Mouse (Mus musculus) stomach, embryonic 15.5 days (tissue): ENCODE measurements around the gene Ifitm5. TPM values are rescaled to one million over a fixed set of nuclear protein-coding genes. Genes with fewer than 3 reads are reported as not detected.

Experiments
- ATAC-seq: fragments of 200-750 bp; cut with Nextera tagmentation; 2 replicates; pipeline ENCODE4 v1.8.0; 2017; ENCODE audit warnings: low read depth, moderate number of reproducible peaks, moderate TSS enrichment; ENCODE audit not compliant: insufficient read depth, low FRiP score
- H3K27ac ChIP-seq: fragments of 300-500 bp; sonication (generic); 2 replicates; pipeline ENCODE4 v1.5.1; 2015; ENCODE audit warnings: mild to moderate bottlenecking, inconsistent platforms
- H3K27me3 ChIP-seq: fragments of 300-500 bp; sonication (generic); replicated peaks from 2 replicates; pipeline ENCODE4 v1.6.1; 2015; ENCODE audit warnings: inconsistent platforms
- H3K36me3 ChIP-seq: fragments of 300-500 bp; sonication (generic); 2 replicates; pipeline ENCODE4 v1.6.1; 2015; ENCODE audit warnings: inconsistent platforms
- H3K4me1 ChIP-seq: fragments of 300-500 bp; sonication (generic); 2 replicates; pipeline ENCODE4 v1.6.1; 2015; ENCODE audit warnings: inconsistent platforms
- H3K4me2 ChIP-seq: fragments of 300-500 bp; sonication (generic); 2 replicates; pipeline ENCODE4 v1.6.1; 2015; ENCODE audit warnings: mild to moderate bottlenecking, inconsistent platforms
- H3K4me3 ChIP-seq: fragments of 300-500 bp; sonication (generic); replicated peaks from 2 replicates; pipeline ENCODE4 v1.5.1; 2015; ENCODE audit warnings: inconsistent platforms
- H3K9ac ChIP-seq: fragments of 300-500 bp; sonication (generic); 2 replicates; pipeline ENCODE4 v1.6.1; 2015; ENCODE audit warnings: inconsistent platforms
- H3K9me3 ChIP-seq: fragments of 300-500 bp; sonication (generic); 2 replicates; pipeline ENCODE4 v1.6.1; 2016; ENCODE audit warnings: inconsistent platforms
- WGBS: fragments of 180-500 bp; shearing (Covaris S2); methylation state at CpG from one replicate; pipeline ENCODE4 v1.1.7; 2015; 5-methylcytosine and 5-hydroxymethylcytosine counted together
- polyA plus RNA-seq: library from polyadenylated mRNA; unstranded; fragments of >200 nt; fragmentation: Nextera tagmentation; extraction: Ambion mirVana; gene quantifications from 2 replicates; pipeline ENCODE4 v1.2.1, GENCODE M21; 2015

The Ifitm5 gene
- polyA plus RNA-seq, 1 experiment from 2014 or later = 3.2 TPM

- no peaks in the 10 kb centered on the region for H3K27me3 ChIP-seq
- peaks cover 28% of the 10 kb centered on the region for H3K4me1 ChIP-seq
- peaks cover 23% of the 10 kb centered on the region for H3K36me3 ChIP-seq
- H3K4me2 ChIP-seq = no peak overlapping the region
- no peaks in the 10 kb centered on the region for H3K9me3 ChIP-seq
- no peak overlapping the region for H3K4me3 ChIP-seq
- ATAC-seq = no peak
- 73% methylated on average over 8 of the region's 8 CpGs for WGBS
- H3K9ac ChIP-seq = no peak overlapping the region
- no peak overlapping the region for H3K27ac ChIP-seq
Measured at GRCm38 (mm10) chr7:140948161-140948560, 1.9 kb downstream of the Ifitm5 start.

DNA sequence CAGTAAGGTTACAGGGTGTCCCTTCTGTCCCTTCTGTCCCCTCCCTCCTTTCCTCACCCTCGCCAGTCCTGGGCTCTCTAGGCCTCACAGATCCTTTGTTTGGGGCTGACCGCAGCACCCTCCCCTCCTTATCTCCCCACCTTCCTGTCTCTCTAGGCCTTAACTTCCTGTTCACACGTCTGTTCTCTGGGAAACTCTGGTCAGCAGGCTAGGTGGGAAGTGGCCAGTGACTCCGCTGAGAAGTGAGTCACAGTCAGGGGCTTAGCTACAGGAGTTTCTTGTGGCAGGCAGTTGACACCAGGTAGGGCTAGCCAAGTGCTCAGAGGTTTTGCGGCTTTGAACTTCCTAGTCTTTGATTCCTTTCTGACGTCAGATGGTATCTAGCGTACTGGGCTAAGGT, 3.1 kb downstream of the Ifitm5 start:
- Histone ChIP-seq H3K27me3 (no peaks in the 10 kb centered on the region), H3K4me3 (no peak overlapping the region), H3K27ac (peak overlapping the region; percentile 35; the same call in 1 of the 2 replicates), H3K4me1 (peaks cover 30% of the 10 kb centered on the region), H3K9me3 (no peaks in the 10 kb centered on the region), H3K36me3 (peaks cover 19% of the 10 kb centered on the region), H3K4me2 (no peak overlapping the region), H3K9ac (no peak overlapping the region)
- ATAC-seq = peak; percentile 5; the same call in 1 of the 2 replicates
- WGBS = 47% methylated on average over 7 of the region's 7 CpGs

- no peak for ATAC-seq
- H3K9me3 ChIP-seq = no peaks in the 10 kb centered on the region
- peaks cover 19% of the 10 kb centered on the region for H3K36me3 ChIP-seq
- H3K4me3 ChIP-seq = no peak overlapping the region
- no peaks in the 10 kb centered on the region for H3K27me3 ChIP-seq
- no peak overlapping the region for H3K9ac ChIP-seq
- 91% methylated on average over 10 of the region's 10 CpGs for WGBS
- peak overlapping the region; percentile 35; the same call in 1 of the 2 replicates for H3K27ac ChIP-seq
- no peak overlapping the region for H3K4me2 ChIP-seq
- H3K4me1 ChIP-seq = peaks cover 24% of the 10 kb centered on the region
Measured at GRCm38 (mm10) chr7:140946311-140946710, 3.8 kb downstream of the Ifitm5 start.

GRCm38 (mm10) chr7:140945247-140945646, 4.8 kb downstream of the Ifitm5 start:
- Histone ChIP-seq H3K27me3 (no peaks in the 10 kb centered on the region), H3K27ac (no peak overlapping the region), H3K4me3 (no peak overlapping the region), H3K9me3 (no peaks in the 10 kb centered on the region), H3K36me3 (peaks cover 19% of the 10 kb centered on the region), H3K4me2 (no peak overlapping the region), H3K4me1 (peaks cover 18% of the 10 kb centered on the region), H3K9ac (no peak overlapping the region)
- ATAC-seq = no peak
- WGBS = 89% methylated on average over 5 of the region's 5 CpGs

DNA sequence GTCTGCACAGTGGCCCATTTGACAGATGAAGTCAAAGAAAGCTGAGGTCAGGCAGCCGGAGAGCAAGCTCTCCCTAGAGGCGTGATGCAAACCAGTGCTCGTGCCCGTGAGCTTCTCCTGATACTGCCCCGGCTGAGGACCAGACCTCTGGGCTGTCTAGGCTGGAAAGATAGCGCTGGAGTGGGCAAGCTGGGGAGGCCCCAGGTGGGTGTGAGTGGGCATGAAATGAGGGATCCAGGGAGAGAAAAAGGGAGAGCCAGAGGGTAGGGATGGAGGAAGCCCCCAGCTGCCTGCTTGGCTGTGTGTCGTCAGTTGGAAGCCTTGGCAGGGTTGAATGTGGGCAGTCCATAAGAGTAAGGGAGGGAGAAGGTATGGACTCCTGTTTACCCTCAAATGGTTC, 5.9 kb downstream of the Ifitm5 start:
- H3K9me3 ChIP-seq = no peaks in the 10 kb centered on the region
- no peak overlapping the region for H3K27ac ChIP-seq
- no peak overlapping the region for H3K4me3 ChIP-seq
- no peak overlapping the region for H3K9ac ChIP-seq
- peaks cover 17% of the 10 kb centered on the region for H3K36me3 ChIP-seq
- H3K4me2 ChIP-seq = no peak overlapping the region
- no peaks in the 10 kb centered on the region for H3K27me3 ChIP-seq
- no peak for ATAC-seq
- peaks cover 28% of the 10 kb centered on the region for H3K4me1 ChIP-seq
- 87% methylated on average over 7 of the region's 7 CpGs for WGBS

- Histone ChIP-seq H3K4me3 (no peak overlapping the region), H3K4me1 (peaks cover 29% of the 10 kb centered on the region), H3K27ac (peak overlapping the region; percentile 35), H3K27me3 (no peaks in the 10 kb centered on the region), H3K9ac (0 out of 2 replicates have a peak overlapping the region, but pooled peaks have one; percentile 16), H3K9me3 (no peaks in the 10 kb centered on the region), H3K4me2 (no peak overlapping the region), H3K36me3 (peaks cover 8% of the 10 kb centered on the region; the same call in 1 of the 2 replicates)
- no peak for ATAC-seq
- 77% methylated on average over 4 of the region's 4 CpGs for WGBS
Measured at GRCm38 (mm10) chr7:140943356-140943755, 6.7 kb downstream of the Ifitm5 start.

DNA sequence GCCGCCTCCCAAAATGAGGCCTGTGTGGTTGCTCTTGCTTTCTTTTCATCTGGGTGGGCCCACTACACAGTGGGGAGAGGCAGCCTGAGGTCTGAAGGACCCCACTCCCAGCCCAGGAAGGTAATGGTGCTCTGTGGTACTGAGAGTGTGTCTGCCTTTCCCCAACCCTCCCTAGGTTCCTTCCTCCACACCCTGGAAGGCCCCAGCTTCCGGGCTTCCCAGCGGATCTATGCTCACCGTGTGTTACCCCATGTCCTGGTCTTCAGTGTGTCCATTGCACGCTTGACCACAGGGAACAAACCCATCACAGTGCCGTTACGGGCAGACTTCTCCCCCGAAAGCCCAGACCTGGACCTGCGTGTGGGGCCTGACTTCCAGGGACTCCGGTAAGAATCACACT, 7.3 kb downstream of the Ifitm5 start:
- no peak for ATAC-seq
- no peaks in the 10 kb centered on the region for H3K27me3 ChIP-seq
- peaks cover 29% of the 10 kb centered on the region for H3K4me1 ChIP-seq
- peak overlapping the region; percentile 64; the same call in 1 of the 2 replicates for H3K4me2 ChIP-seq
- H3K9ac ChIP-seq = no peak overlapping the region
- H3K36me3 ChIP-seq = peaks cover 8% of the 10 kb centered on the region; the same call in 1 of the 2 replicates
- peak overlapping the region; percentile 97 for H3K27ac ChIP-seq
- H3K4me3 ChIP-seq = no peak overlapping the region
- WGBS = 85% methylated on average over 10 of the region's 10 CpGs
- H3K9me3 ChIP-seq = no peaks in the 10 kb centered on the region

GRCm38 (mm10) chr7:140942341-140942740, 7.8 kb downstream of the Ifitm5 start:
- Histone ChIP-seq H3K36me3 (peaks cover 8% of the 10 kb centered on the region; the same call in 1 of the 2 replicates), H3K9ac (peak overlapping the region; percentile 45), H3K9me3 (no peaks in the 10 kb centered on the region), H3K27me3 (no peaks in the 10 kb centered on the region), H3K4me3 (peak overlapping the region; percentile 56), H3K27ac (peak overlapping the region; percentile 97), H3K4me2 (peak overlapping the region; percentile 64), H3K4me1 (peaks cover 29% of the 10 kb centered on the region)
- WGBS = 34% methylated on average over 9 of the region's 9 CpGs
- ATAC-seq = no peak

- peaks cover 29% of the 10 kb centered on the region for H3K4me1 ChIP-seq
- peak within 1 kb of the TSS; percentile 45 for H3K9ac ChIP-seq
- peak within 1 kb of the TSS; percentile 64 for H3K4me2 ChIP-seq
- WGBS = 1% methylated on average over 33 of the region's 33 CpGs
- peak within 1 kb of the TSS; percentile 97 for H3K27ac ChIP-seq
- no peaks in the 10 kb centered on the region for H3K27me3 ChIP-seq
- no peaks in the 10 kb centered on the region for H3K9me3 ChIP-seq
- ATAC-seq = peak; percentile 88
- peaks cover 2% of the 10 kb centered on the region; the same call in 1 of the 2 replicates for H3K36me3 ChIP-seq
- peak within 1 kb of the TSS; percentile 56 for H3K4me3 ChIP-seq
Measured at GRCm38 (mm10) chr7:140941222-140942051, 8.7 kb downstream of the Ifitm5 start, which contains the start of gene Pgghg. Gene Pgghg (plus strand): TSS chr7:140941391.

DNA sequence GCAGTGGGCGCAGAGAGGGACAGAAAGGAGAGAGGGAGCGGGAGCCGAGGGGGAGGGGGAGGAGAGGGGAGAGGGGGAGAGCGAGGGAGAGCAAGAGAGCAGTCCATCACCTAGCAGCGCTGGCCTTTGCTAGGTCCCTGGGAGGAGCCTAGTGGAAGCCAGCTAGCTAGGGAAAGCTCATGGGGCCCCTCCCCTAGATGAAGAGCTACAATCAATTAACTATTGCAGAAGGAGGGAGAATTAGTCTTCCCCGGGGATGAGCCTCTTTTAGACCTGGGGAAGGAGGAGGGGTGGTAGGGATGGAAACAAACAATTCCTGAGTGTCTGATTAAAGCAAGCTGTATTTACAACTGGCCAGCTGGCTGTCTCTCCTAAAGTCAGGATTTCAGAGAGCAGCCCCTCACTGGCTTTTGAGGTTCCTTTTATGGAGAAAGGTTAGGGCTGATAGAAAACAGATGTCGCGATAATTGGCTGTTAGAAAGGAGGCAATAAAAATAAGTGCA, 10.4 kb downstream of the Ifitm5 start:
- WGBS = 5% methylated on average over 7 of the region's 8 CpGs
- Histone ChIP-seq H3K4me3 (no peak overlapping the region), H3K27me3 (no peaks in the 10 kb centered on the region), H3K4me1 (peaks cover 29% of the 10 kb centered on the region), H3K36me3 (no peaks in the 10 kb centered on the region; the same call in 1 of the 2 replicates), H3K9ac (no peak overlapping the region), H3K9me3 (no peaks in the 10 kb centered on the region), H3K4me2 (peak overlapping the region; percentile 42), H3K27ac (peak overlapping the region; percentile 97)
- ATAC-seq = peak; percentile 29

- Histone ChIP-seq H3K27me3 (no peaks in the 10 kb centered on the region), H3K4me2 (no peak overlapping the region), H3K36me3 (no peaks in the 10 kb centered on the region), H3K4me3 (no peak overlapping the region), H3K4me1 (peaks cover 29% of the 10 kb centered on the region), H3K9ac (no peak overlapping the region), H3K27ac (no peak overlapping the region), H3K9me3 (no peaks in the 10 kb centered on the region)
- no peak for ATAC-seq
- 39% methylated on average over 2 of the region's 2 CpGs for WGBS
Measured at GRCm38 (mm10) chr7:140938896-140939295, 11.2 kb downstream of the Ifitm5 start.

GRCm38 (mm10) chr7:140938436-140938835, 11.7 kb downstream of the Ifitm5 start:
- Histone ChIP-seq H3K9me3 (no peaks in the 10 kb centered on the region), H3K4me3 (no peak overlapping the region), H3K4me2 (no peak overlapping the region), H3K27ac (no peak overlapping the region), H3K27me3 (no peaks in the 10 kb centered on the region), H3K9ac (no peak overlapping the region), H3K4me1 (peaks cover 28% of the 10 kb centered on the region), H3K36me3 (no peaks in the 10 kb centered on the region)
- no peak for ATAC-seq
- 43% methylated on average over 3 of the region's 3 CpGs for WGBS
